Mouse (Mus musculus): ENCODE measurements around the gene Gm11541.

Gene Gm11541

DNA sequence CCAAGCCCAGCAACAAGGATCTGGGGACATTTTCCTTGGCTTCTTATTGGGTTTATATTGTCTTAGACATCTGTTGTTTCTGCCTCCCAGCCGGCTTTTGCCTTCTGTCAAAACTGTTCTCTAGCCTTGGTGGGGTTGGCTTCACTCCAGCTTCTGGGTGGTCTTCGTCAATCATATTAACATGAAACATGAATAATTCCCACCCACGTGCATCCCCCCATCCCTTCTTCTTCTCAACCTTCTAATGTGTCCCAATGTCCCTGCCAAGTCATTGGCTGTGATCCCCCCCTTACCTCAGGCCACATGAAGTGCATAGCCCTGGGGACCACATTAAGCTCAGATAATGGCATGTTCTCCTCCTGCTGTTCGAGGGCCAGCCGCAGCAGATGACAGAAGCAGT is at the start of gene Gm11541:
Gm11541 (minus strand) TSS at position 28 of the 400 bp plus-strand sequence.
- no peak for DNase-seq (ENCODE audit: low read depth)

GRCm38 (mm10) chr11:94752946-94753713 is 48.8 kb upstream of the Gm11541 start:
- no peak for DNase-seq (ENCODE audit: low read depth)

- DNase-seq (ENCODE audit: low read depth) = no peak
These were observed 37.5 kb upstream of the Gm11541 start, which contains the start of gene Cdc34b for GRCm38 (mm10) chr11:94741732-94742272. Cdc34b (plus strand) TSS chr11:94741782.

- DNase-seq (ENCODE audit: low read depth) = no peak
These were observed 31.4 kb upstream of the Gm11541 start for GRCm38 (mm10) chr11:94735746-94736145.

DNA sequence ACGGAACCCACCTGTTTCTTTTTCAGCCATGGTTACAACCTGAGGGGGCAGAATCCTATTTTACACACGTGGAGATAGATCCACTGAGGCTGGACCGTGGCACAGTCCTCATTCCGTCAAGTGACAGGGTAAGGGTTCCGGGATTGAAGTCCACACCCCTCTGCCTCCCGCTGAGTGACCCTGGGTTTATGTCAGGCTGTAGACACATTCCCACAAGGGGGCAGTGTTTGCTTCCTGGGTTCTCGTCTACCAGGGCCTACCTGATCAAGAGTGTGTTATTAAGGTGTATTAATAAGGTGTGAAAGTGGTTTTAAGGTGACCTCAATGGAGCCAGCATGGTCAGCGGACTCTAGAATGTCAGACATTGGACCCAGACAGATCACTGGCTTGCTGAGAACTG is 28.5 kb upstream of the Gm11541 start:
- no peak for DNase-seq (ENCODE audit: low read depth)

DNA sequence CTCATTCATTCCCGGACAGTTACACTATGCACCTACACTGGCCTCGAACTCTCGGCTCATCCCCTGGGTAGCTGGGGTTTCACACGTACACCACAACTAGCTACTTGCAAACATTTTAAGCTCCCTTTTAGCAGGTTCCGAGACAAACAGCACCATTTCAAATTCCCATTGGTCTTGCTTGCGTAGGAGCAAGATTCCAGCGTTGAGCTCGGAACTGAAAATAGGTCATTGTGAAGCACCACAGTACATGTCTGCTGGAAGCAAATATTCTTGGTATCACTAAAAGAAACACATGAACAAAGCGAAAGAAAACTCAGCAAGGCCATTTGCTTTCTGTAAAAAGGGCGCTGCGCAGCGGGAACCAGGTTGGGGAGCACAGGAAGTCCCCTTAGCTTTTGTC is 26.9 kb upstream of the Gm11541 start:
- no peak for DNase-seq (ENCODE audit: low read depth)

DNA sequence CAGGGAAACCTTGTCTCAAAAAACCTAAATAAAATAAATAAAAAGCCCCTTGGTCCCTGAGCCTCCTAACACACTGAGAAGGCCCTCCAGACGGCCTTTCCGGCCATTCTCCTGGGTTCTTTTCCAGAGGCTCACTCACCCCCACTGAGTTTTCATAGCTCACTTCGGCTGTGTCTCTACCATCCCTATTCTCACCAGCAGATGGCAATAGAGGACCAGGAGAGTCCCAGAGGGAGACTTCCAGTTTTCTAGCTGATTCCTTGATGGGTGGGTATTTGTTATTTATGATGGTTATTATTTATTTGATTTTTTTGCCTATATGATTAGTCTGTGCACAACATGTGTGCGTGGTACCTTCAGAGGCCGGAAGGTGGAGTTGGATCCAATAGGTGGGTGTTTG is 26.0 kb upstream of the Gm11541 start:
- no peak for DNase-seq (ENCODE audit: low read depth)

DNA sequence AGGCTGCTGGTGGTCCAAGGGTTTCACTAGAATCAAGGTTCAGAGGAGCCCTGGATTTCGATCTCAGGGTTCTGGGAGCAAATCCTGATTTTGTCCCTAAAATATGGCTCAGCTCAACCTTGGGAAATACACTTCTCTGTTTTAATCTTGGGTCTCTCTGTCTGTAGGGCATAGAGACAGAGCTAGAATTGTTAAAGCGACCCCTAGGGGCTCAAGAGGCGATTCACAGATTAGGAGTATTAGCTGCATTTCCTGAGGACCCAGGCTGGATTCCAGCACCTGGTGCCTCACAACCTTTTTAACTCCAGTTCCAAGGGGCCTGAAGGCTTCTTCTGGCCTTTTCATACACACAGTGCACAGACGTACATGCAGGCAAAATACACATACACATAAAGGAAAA is 25.3 kb upstream of the Gm11541 start:
- no peak for DNase-seq (ENCODE audit: low read depth)

DNA sequence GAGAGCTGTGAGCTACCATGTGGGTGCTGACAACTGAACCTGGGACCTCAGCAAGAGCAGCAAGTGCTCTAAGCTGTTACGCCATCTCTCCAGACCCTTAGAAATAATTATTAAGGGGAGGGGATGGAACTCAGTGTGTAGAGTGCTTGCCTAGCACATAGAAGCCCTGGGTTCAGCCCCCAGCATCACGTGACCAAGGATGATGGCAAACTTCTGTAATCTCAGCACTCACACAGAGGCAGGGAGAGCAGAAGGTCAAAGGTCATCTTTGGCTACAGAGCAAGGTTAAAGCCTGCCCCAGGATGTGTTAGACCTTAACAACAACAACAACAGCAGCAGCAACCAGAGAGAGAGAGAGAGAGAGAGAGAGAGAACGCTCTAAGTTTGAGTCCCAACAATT is 24.2 kb upstream of the Gm11541 start:
- no peak for DNase-seq (ENCODE audit: low read depth)

DNA sequence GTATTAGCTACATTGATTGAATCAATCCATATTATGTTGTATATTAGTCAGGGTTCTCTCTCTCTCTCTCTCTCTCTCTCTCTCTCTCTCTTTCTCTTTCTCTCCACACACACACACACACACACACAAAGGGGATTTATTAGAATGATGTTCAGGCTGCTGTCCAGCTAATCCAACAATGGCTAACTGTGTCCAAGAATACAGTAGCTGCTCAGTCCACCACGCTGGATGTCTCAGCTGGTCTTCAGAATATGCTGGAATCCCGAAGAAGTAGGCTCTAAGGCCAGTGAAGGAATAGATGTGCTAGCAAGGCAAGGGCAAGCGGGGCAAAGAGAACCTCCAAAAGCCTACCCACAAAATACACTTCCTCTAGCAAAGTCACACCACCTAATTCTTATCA is 23.0 kb upstream of the Gm11541 start:
- DNase-seq (ENCODE audit: low read depth) = no peak

DNA sequence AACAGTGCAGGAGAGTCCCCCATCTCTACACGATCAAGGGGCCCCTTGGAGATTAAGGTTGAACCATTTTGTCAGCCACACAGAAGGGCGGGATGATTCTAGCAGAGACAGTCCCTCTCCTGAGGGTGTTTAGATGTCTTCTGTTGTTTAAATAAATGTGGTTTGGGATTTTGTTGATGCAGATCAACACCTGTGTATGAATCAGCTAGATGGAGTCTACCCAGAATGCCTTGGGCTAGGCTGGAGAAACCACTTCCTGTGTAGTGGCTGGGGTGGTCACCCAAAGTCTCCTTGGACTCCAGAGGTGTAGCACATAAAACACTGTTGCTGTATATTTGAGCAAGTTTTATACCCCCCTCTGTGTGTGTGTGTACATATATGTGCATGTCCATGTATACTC is 14.9 kb upstream of the Gm11541 start:
- DNase-seq (ENCODE audit: low read depth) = no peak

GRCm38 (mm10) chr11:94718113-94718909 is 14.0 kb upstream of the Gm11541 start:
- no peak for DNase-seq (ENCODE audit: low read depth)

DNA sequence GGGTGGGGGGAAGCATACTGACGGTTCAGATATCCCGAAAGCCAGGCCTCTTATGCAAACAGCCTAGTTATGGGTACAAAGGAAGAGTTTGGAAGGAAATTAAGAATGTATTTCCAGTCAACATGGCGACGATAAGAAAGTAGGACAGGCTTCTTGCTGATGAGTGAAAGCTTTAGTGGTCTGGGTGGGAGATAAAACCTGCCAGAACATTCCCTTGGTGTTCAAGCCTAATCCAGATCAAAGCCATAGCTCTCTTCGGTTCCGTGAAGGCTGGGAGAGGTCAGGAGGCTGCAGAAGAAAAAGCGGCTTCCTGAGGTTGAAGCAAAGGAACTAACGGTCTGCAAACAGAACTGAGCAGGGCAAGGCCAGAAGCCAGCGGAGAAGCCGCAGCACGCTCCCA is 12.9 kb upstream of the Gm11541 start:
- DNase-seq (ENCODE audit: low read depth) = no peak

DNA sequence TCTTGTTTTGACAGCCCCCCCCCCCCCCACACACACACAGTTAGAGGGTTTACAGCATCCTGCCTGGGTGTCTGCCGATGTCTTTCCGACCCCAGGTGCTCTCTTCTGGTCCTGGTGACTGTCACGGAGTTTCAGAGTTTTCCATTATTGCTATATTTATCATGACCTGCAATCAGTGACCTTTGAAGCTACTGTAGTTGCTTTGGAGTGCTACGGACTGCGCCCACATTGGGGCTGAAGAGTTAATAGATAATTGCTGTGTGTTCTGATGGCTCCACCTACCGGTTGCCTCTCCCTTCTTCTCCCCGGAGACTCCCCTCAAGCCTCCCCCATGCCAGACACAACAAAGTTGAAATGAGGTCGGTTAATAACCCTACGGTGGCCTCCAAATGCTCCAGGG is 12.5 kb upstream of the Gm11541 start:
- no peak for DNase-seq (ENCODE audit: low read depth)

DNA sequence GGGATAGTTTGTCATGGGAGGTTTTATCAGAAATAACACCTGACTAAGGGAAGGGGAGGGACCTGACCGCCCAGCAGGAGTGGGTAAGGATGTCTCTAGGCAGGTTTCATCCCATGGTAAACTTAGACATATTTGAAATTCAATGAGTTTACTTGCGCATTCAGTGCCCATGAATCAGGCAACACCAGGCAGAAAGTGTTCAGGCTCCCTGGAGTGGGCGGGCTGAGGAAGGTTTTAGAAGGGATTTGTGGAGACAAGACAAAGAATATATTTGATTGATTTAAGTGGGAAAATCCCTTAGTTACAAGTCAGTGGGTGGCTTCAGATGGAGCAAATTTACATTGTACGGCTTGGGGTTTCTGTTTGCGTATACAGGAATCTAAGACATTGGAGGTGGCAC is 11.3 kb upstream of the Gm11541 start:
- DNase-seq (ENCODE audit: low read depth) = no peak

DNA sequence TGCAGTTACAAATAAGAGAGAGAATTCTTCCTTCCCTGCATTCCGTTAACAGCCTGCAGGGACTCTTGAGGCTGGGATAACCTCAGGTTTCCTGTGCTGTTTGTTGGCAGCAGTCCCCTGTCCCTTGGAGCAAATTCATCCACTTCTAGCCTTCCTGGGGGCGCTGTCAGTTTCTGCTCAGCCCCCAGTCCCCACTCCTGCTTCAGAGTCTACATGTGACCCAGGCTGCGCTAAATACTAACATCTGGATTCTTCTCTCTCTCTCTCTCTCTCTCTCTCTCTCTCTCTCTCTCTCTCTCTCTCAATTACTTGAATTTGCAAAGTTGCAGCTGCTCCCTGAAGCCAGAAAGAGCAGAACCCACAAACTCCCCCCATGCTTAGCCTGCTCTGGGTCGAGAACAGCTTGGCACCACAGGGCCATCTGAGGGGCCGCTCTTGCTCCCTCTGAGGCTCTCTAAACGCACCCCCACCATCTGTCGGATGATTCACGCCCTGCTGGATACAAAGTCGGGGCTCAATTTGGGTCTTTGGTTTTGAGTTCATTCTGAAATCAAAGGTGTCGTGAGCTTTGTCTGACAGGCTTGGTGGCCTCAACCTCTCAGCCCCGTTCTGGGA is 9.1 kb upstream of the Gm11541 start:
- no peak for DNase-seq (ENCODE audit: low read depth)

GRCm38 (mm10) chr11:94704020-94704419 is 279 bp downstream of the Gm11541 start:
- DNase-seq (ENCODE audit: low read depth) = no peak

GRCm38 (mm10) chr11:94702216-94702610 is 2.1 kb downstream of the Gm11541 start:
- DNase-seq (ENCODE audit: low read depth) = no peak

GRCm38 (mm10) chr11:94701401-94702215 is 2.7 kb downstream of the Gm11541 start:
- DNase-seq (ENCODE audit: low read depth) = no peak

DNA sequence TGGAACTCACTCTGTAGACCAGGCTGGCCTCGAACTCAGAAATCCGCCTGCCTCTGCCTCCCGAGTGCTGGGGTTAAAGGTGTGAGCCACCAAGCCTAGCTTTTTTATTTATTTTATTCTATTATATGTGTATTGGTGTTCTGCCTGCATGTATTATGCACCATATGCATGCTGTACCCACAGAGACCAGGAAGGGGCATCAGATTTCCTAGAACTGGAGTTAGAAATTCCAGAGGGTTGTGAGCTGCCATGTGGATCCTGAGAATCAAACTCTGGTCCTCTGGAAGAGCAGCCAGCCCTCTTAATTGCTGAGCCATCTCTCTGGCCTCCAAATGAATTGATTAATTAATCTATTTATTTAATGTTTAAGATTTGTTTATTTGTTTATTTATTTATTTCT is 4.9 kb downstream of the Gm11541 start:
- no peak for DNase-seq (ENCODE audit: low read depth)

GRCm38 (mm10) chr11:94697703-94698464 is 6.4 kb downstream of the Gm11541 start:
- no peak for DNase-seq (ENCODE audit: low read depth)

Data from fibroblast of lung, adult 2 months (primary cell).